Mouse (Mus musculus) B cell, adult 2 months (primary cell): ENCODE measurements at regions not wholly inside any gene's neighbourhood (a gene's known extent, or its start where the extent isn't known, plus 50 kb on each side); places are given as distances from the start of the nearest gene placed in this dataset.

Experiments used
- DNase-seq, 2 experiments: peaks; one replicate each; pipeline ENCODE4 v3.0.0; 2022

GRCm38 (mm10) chr17:84018817-84019216 is 168.9 kb downstream of the Zfp36l2 start:
- DNase-seq, result no peak

- no peak for DNase-seq
Observed at GRCm38 (mm10) chr17:84017891-84018290, 169.9 kb downstream of the Zfp36l2 start.

DNA sequence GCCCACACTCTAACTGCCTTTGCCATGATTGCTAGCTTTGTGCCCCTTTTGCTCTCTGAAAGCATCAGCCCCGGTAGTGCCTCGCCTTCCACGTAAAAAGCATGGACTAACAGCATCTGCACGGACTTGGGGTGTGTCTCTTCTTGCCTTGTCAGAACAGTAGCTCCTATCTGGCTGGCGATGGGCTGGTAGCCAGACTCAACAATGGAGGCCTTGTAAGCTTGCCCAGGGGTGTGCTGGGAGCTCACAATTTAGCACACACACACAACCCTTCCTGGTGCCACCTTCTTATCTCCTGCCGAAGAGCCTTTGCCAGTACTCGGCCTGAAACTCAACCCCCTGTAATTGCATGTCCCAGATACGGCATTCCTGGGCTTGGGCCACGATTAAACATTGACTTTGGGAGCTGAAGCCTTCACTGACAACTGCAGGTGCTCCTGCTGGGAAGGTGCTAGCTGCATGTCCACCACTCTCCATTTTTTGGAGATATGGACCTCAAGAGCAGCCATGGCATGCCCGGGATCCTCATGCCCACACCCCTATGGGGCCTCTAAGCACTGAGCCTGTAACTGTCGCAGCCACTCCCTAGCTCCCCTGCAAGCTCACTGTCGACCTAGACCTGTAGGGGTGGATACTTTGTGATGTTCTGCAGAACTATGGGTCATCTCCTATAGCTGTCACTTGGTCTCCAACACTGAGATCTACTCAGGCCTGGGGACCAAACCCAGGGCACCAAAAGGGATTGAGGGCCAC is 166.7 kb upstream of the Haao start:
- no peak for DNase-seq

GRCm38 (mm10) chr17:84010492-84011060 is 162.8 kb upstream of the Haao start:
- no peak for DNase-seq

- no peak for DNase-seq
Observed at GRCm38 (mm10) chr17:84009966-84010365, 162.2 kb upstream of the Haao start.

DNA sequence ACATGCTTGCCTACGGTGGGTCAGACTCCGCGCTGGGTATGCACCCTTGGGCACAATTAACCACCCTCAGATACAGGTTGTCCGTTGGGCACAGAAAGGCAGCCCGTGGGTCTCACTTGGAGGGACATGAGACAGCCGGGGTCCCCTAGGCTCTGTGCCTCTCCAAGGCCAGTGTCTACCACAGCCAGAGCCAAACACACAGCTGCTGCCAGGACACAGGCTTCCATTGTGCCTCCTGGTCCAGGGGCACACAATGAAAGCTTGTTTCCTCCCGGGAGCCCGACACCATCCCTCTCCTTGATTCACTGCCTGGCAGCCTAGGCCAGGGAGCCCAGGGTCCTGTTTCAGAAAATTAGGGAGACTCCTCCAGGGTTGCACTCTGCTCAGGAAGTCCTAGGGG is 161.4 kb upstream of the Haao start:
- no peak for DNase-seq

DNA sequence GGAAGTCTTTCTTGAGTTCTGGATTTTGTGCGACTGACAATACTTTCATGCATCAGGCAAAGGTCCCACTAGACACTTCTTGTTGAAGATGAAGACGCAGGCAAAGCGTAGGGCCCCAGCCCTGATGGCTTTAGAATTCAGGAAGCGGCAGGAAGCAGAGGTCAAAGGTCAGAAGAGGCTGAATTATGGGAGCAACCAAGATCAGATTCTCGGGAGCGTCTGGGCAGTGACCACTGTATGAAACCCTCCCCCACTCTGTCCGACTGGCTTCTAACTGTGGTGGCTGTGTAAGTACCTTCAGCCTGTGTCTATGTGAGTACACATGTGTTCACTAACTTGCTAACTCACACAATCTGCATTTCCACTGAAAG is 160.9 kb upstream of the Haao start:
- DNase-seq, result no peak

DNA sequence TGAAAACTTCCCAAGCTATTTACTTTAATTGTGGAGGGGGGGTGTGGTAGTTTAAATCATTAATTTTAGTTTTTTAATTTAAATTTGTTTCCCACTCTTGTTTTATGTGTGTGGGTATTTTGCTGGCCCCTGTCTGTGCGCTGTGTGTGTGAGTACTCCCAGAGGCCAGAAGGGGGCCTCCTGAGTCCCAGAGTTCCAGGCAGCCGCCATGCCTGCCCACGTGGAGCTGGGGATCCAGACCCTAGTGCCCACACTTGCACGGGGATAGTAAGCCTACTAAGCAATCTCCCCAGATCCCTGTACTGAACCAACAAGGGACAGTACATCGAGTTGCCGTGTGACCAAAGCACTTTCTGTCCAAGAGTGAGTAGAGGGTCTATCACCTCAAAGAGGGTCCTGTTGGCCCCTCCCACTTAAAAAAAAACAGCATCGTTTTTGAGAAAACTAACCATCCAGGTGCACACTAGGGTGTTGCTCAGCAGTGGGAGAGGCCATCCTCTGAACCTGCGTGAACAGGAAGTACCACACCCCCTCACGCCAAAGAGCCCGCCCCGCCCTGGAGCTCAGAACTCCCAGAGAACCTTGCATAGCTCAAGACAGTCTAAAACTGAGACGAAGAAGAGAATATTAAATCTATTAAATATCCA is 160.4 kb upstream of the Haao start:
- DNase-seq, result no peak

DNA sequence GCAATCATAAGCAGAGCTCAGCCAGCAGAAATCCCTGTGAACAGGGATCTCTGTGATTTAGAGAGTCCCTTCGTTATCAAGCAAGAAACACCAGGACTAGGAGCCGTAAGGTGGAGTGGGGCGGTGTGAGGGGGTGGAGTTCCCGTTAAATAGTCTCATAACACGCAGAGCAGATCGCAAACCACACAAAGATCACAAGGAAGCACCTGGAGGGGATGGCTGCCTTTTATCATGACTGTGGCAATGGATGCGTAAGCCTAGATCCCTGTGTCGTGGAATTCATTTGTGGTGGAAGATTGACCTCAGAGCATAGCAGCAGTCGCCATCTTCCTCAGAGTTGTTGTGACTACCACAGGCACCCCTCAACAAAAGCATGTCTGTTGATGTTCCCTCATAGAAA is 159.0 kb upstream of the Haao start:
- no peak for DNase-seq

GRCm38 (mm10) chr17:84004237-84004636 is 156.5 kb upstream of the Haao start:
- peak; percentile 61 to 62 for DNase-seq

DNA sequence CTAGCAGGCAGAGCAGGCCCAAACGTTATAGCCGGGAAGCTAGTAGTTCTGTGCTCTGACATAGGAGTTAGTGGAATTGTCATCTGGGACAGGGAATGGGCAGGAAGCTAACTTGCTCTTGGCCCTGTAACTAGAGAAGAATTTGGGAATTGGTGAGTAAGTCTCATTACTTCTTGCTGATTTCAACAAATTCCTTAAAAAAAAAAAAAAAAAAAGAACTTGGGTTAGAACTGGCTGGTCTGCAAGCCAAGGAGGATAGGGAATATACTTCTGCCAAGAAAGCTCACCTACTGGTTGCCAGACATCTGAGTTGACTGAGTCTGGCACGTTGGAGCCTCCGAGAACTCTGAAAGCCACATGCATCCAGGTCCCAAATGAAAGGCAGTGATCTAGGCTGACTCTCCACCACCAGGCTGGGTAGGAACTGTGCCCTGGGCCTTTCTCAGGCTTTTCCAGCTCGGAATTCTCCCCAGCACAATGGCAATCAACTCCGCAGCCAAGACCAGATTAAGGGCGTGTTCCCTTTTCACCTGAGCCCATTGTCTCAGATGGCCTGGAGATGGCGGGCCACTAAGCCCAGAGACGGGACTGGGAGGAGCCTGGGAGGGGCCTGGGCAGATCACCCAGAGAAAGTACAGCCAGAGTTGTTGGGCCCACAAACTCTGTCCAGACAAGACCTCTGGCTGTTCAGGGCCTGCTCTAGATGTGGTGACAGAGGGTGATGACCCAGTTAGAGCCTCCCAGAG is 155.9 kb upstream of the Haao start:
- DNase-seq, result peak in 1 of 2 experiments; percentile 33

DNA sequence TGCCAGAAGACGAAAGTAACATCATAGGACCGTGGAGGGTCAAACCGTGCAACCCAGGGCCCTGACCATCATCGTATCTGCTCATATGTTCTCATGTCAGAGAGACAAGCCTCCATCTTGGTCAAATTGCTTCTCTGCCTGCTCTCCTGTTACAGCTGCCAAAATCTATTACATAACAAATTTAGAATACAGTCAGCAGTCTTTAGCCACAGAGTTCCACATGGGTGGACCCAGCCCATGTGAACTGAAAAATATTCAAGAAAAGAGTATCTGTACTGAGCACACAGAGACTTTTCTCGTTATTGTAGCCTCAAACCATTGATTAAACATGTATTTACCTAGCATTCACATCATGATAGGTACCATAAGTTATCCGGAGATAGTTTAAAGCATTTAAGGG is 155.2 kb upstream of the Haao start:
- no peak for DNase-seq

- DNase-seq, result no peak
Observed at GRCm38 (mm10) chr17:84002327-84002726, 154.6 kb upstream of the Haao start.

- no peak for DNase-seq
Observed at GRCm38 (mm10) chr17:84000115-84000514, 152.4 kb upstream of the Haao start.

DNA sequence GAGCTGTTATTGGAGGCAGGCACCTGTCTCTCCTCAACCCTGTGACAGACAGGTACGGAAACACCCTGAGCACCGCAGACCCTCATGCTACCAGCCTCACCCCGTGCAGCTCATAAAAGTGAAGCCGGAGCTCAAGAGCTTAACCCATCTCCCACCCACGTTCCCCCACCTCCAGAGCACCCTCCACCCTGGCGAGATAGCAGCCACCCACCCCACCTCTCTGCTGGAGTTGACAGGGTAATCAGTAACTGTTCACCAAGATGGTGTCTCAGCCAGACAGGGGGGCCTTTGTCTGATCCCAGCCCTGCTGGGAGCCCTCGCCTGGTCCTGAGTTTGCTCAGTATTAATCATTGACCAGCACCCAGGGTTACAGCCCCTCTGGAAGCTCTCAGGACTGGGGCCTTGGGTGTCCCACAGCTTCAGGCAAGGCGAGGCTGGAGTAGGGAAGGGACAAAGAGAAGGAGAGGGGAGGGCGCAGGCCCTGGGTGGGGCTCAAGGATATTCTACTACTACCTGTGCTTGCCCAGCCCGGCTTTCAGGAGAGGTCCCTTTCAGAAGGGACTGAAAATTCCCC is 151.3 kb upstream of the Haao start:
- DNase-seq, result no peak

DNA sequence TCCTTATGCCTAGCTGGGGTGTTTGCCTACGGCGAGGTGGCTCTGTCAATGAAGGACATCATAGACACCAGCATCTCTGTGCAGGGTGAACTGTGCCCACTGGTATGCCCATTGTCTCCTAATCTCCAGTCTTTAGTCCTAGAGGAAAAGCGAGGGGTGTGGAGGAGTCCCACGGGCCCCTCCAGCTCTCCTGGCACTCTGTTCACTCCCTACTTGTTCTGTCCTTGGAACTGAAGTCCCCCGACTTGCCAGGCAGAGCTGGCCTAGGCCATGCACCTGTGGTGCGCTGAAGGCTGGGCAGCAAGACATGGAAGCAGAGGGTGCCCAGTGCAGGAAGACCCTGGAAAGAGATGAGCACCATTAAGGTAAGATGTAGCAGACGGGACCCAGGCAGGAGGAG is 150.6 kb upstream of the Haao start:
- no peak for DNase-seq

GRCm38 (mm10) chr17:83997778-83998177 is 150.0 kb upstream of the Haao start:
- peak; percentile 87 to 89 for DNase-seq

GRCm38 (mm10) chr17:83993028-83993427 is 145.3 kb upstream of the Haao start:
- no peak for DNase-seq

- DNase-seq, result no peak
Observed at GRCm38 (mm10) chr17:83990421-83991365, 142.9 kb upstream of the Haao start.

DNA sequence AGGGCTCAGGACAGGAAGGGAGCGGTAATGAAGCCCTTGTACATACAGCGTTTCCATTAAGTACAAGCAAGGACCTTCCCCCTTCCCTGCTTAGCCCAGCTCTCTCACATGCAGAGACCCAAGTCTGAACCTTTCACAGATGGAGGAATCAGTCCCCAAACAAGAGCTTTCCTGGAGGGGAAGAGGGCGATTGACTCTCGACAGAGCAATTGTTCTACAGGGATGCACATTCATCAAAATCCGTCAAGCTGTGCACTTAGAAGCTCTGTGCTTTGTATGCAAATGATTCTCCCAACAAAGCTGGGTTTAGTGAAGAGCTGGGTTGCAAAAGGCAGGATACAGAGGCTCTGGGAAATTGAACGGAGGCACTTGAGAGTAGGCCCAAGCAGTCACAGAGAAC is 141.1 kb upstream of the Haao start:
- no peak for DNase-seq

GRCm38 (mm10) chr17:83988165-83988564 is 140.4 kb upstream of the Haao start:
- no peak for DNase-seq

DNA sequence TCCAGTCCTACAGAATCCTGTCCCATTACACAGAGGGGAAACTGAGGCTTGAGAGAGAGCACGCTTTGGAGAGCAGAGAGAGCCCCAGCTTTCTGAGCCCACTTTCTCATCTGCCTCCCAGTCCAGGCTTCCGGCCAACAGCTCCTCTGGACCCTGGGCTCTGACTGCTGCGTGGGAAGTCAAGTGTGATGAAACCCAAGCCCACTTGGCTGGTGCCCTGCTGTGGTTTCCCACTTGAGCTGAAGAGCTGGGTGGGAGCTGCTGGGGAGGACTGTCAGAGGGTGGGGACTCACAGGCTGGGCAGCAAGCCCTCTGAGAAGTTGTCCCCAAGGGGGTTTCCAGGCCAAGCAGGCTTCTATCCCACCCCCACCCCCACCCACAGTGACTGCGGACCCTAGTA is 139.9 kb upstream of the Haao start:
- DNase-seq, result no peak
